Mouse (Mus musculus): Measurements from ENCODE around the gene Dock4. TPM values are rescaled to one million over a fixed set of nuclear protein-coding genes. Genes with fewer than 3 reads are reported as not detected.

The Dock4 gene
- polyA plus RNA-seq (2015; fragmentation: Nextera tagmentation; extraction: Ambion mirVana) = 0.91 and 1.2 TPM in 2 replicates

GRCm38 (mm10) chr12:40445648-40446449, at the start of gene Dock4, which contains the start of gene Zfp277:
Gene Dock4 (plus strand): TSS chr12:40445952.
Gene Zfp277 (minus strand): TSS chr12:40445902.
- DNase-seq (ENCODE audit: low spot score) = peak; percentile 100

- DNase-seq (ENCODE audit: low spot score) = no peak
Observed at GRCm38 (mm10) chr12:40398916-40399315, 46.8 kb upstream of the Dock4 start.

- no peak for DNase-seq (ENCODE audit: low spot score)
Observed at GRCm38 (mm10) chr12:40399386-40399785, 46.4 kb upstream of the Dock4 start.

- DNase-seq (ENCODE audit: low spot score) = no peak
Observed at GRCm38 (mm10) chr12:40399812-40400211, 45.9 kb upstream of the Dock4 start.

- no peak for DNase-seq (ENCODE audit: low spot score)
Observed at GRCm38 (mm10) chr12:40414682-40415311, 31.0 kb upstream of the Dock4 start.

- DNase-seq (ENCODE audit: low spot score) = no peak
Observed at GRCm38 (mm10) chr12:40415312-40415925, 30.3 kb upstream of the Dock4 start.

GRCm38 (mm10) chr12:40417257-40417656, 28.5 kb upstream of the Dock4 start:
- no peak for DNase-seq (ENCODE audit: low spot score)

GRCm38 (mm10) chr12:40424991-40425390, 20.8 kb upstream of the Dock4 start:
- no peak for DNase-seq (ENCODE audit: low spot score)

- no peak for DNase-seq (ENCODE audit: low spot score)
Observed at GRCm38 (mm10) chr12:40427606-40428005, 18.1 kb upstream of the Dock4 start.

GRCm38 (mm10) chr12:40429976-40430375, 15.8 kb upstream of the Dock4 start:
- no peak for DNase-seq (ENCODE audit: low spot score)

- DNase-seq (ENCODE audit: low spot score) = no peak
Observed at GRCm38 (mm10) chr12:40431075-40431474, 14.7 kb upstream of the Dock4 start.

- DNase-seq (ENCODE audit: low spot score) = no peak
Observed at GRCm38 (mm10) chr12:40434101-40434500, 11.7 kb upstream of the Dock4 start.

GRCm38 (mm10) chr12:40438049-40438448, 7.7 kb upstream of the Dock4 start:
- DNase-seq (ENCODE audit: low spot score) = no peak

GRCm38 (mm10) chr12:40445206-40445605, 546 bp upstream of the Dock4 start:
- DNase-seq (ENCODE audit: low spot score) = no peak

GRCm38 (mm10) chr12:40446450-40447381, 964 bp downstream of the Dock4 start:
- DNase-seq (ENCODE audit: low spot score) = peak; percentile 35

GRCm38 (mm10) chr12:40447561-40448355, 2.0 kb downstream of the Dock4 start:
- no peak for DNase-seq (ENCODE audit: low spot score)

- DNase-seq (ENCODE audit: low spot score) = no peak
Observed at GRCm38 (mm10) chr12:40449119-40449795, 3.5 kb downstream of the Dock4 start.

- no peak for DNase-seq (ENCODE audit: low spot score)
Observed at GRCm38 (mm10) chr12:40456517-40456916, 10.8 kb downstream of the Dock4 start.

GRCm38 (mm10) chr12:40458977-40459376, 13.2 kb downstream of the Dock4 start:
- no peak for DNase-seq (ENCODE audit: low spot score)

Data from thymus, postnatal 0 days (tissue).